Mouse (Mus musculus) cerebellum, adult 2 months (tissue): ENCODE measurements around the gene Trim65. TPM values are rescaled to one million over a fixed set of nuclear protein-coding genes. Genes with fewer than 3 reads are reported as not detected.
"Not testable (repeated sequence)": the region's sequence is repeated elsewhere in the genome, so short reads cannot be mapped to it uniquely, and the experiment has no call there.

Experiments used
- DNase-seq, 2 experiments: peaks; one replicate each; pipeline ENCODE4 v3.0.0; 2021
- H3K27ac ChIP-seq: fragments of 200-500 bp; 2 replicates; pipeline ENCODE4 v1.5.1; 2012; ENCODE audit warnings: low read length, control low read depth, inconsistent platforms; ENCODE audit not compliant: insufficient read depth
- H3K27me3 ChIP-seq: fragments of 200-500 bp; 2 replicates; pipeline ENCODE4 v1.6.1; 2012; ENCODE audit warnings: inconsistent platforms, mild to moderate bottlenecking, low read length, moderate library complexity; ENCODE audit not compliant: control insufficient read depth, insufficient read depth
- H3K4me1 ChIP-seq: fragments of 200-500 bp; 2 replicates; pipeline ENCODE4 v1.6.1; 2011; ENCODE audit warnings: low read length; ENCODE audit not compliant: control insufficient read depth, insufficient read depth
- H3K4me3 ChIP-seq: fragments of 200-500 bp; replicated peaks from 2 replicates; pipeline ENCODE3; 2011; ENCODE audit warnings: mild to moderate bottlenecking, low read depth, low read length, control low read depth; ENCODE audit not compliant: insufficient read depth
- CTCF ChIP-seq: fragments of 200-500 bp; IDR thresholded peaks from 2 replicates; pipeline ENCODE4 v1.5.1; 2011; ENCODE audit warnings: low read depth, mild to moderate bottlenecking, control low read depth, low read length, moderate library complexity, borderline replicate concordance; ENCODE audit not compliant: insufficient read depth
- POLR2A ChIP-seq: fragments of 200-500 bp; IDR thresholded peaks from 2 replicates; pipeline ENCODE4 v1.6.1; 2011; ENCODE audit warnings: low read length, control low read depth, borderline replicate concordance; ENCODE audit not compliant: insufficient read depth
- WGBS: fragments of 180-500 bp; shearing (Covaris S2); methylation state at CpG from one replicate; pipeline ENCODE4 v1.1.7; 2018; 5-methylcytosine and 5-hydroxymethylcytosine counted together
- polyA plus RNA-seq: library from polyadenylated mRNA; depleted of rRNA; stranded (reverse); fragments of >200 nt; gene quantifications from 2 replicates; pipeline ENCODE4 v1.2.3, GENCODE M21; 2012

Trim65 gene
- polyA plus RNA-seq, 1 experiment, result 7.9 TPM

GRCm38 (mm10) chr11:116098711-116099460 is 32.0 kb downstream of the Trim65 start:
- no peaks in the 10 kb centered on the region for H3K4me1 ChIP-seq
- 76% methylated on average over 14 of the region's 14 CpGs for WGBS
- TF ChIP-seq CTCF (no peak), POLR2A (no peak)
- DNase-seq, result no peak
- no peak overlapping the region for H3K4me3 ChIP-seq
- H3K27ac ChIP-seq, result no peak overlapping the region
- H3K27me3 ChIP-seq, result no peaks in the 10 kb centered on the region; the same call in 1 of the 2 replicates

GRCm38 (mm10) chr11:116096213-116097108 is 34.5 kb downstream of the Trim65 start:
- Histone ChIP-seq H3K27me3 (no peaks in the 10 kb centered on the region), H3K4me1 (no peaks in the 10 kb centered on the region), H3K27ac (no peak overlapping the region), H3K4me3 (no peak overlapping the region)
- 89% methylated on average over 5 of the region's 5 CpGs for WGBS
- TF ChIP-seq CTCF, result peak; percentile 27; the same call in 1 of the 2 replicates
- no peak for TF ChIP-seq POLR2A
- no peak for DNase-seq

DNA sequence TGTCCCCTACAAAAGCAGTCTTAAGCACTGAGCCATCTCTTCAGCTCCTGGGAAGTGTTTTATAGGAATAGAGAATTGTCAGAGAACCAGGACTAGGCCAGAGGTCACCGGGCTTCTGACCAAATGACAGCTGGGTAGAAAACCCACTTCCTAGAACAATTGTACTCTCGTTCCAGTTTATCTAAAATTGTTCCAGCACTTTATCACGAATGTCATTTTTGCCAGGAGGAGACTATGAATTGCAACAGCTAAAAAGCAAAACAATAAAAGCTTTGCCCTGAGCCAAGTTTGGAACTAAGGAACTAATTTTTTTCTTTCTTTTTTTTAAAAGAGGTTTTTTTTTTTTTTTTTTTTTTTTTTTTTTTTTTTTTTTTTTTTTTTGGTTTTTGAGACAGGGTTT is 35.4 kb downstream of the Trim65 start:
- DNase-seq, result no peak
- no peak for TF ChIP-seq CTCF
- TF ChIP-seq POLR2A, result no peak
- Histone ChIP-seq H3K27me3 (no peaks in the 10 kb centered on the region), H3K4me1 (no peaks in the 10 kb centered on the region), H3K4me3 (no peak overlapping the region), H3K27ac (no peak overlapping the region)
- 64% methylated on average over 3 of the region's 3 CpGs for WGBS

DNA sequence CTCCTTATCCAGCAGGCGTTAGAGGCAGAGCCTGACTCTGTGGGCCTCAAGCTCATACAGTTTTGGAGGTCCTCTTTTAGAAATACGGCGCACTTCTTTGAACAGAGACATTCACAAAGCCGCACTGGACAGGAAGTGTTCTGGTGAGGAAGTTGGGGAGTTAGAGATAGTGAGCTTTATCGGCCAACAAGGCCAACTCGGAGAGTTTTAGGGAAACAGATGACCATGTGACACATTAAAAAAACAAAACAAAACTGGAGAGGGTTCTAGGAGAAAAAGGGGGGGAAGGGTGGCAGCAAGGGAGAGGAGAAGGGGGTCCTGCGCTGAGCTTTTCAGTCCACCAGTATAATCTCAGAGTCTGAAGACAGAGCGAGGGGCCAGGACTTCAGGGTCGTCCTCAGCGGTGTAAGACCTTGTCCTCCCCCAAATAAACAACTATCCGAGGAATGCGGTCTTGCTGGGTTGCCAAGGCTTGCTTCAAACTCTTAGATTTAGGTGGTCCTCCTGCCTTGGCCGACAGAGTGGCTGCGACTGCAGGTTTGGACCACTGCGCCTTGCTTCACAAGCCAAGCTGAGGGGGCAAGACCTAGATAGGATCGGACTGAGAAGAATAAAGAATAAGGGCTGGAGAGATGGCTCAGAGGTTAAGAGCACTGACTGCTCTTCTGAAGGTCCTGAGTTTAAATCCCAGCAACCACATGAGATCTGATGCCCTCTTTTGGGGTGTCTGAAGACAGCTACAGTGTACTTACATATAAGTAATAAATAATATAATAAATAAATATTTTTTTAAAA is 37.0 kb downstream of the Trim65 start:
- WGBS, result 73% methylated on average over 16 of the region's 16 CpGs
- no peak for DNase-seq
- H3K27ac ChIP-seq, result no peak overlapping the region
- H3K27me3 ChIP-seq, result no peaks in the 10 kb centered on the region
- no peak for TF ChIP-seq POLR2A
- no peak for TF ChIP-seq CTCF
- H3K4me3 ChIP-seq, result no peak overlapping the region
- no peaks in the 10 kb centered on the region for H3K4me1 ChIP-seq

DNA sequence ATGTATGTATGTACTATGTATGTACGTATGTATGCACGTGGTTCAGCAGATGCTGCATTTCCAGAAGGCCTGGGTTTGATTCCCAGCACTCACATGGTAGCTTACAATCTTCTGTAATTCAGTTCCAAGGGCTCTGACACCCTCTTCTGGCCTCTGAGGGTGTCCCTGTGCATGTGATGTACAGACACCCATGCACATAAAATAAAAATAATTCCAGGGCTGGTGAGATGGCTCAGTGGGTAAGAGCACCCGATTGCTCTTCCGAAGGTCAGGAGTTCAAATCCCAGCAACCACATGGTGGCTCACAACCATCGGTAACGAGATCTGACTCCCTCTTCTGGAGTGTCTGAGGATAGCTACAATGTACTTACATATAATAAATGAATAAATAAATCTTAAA is 38.0 kb downstream of the Trim65 start:
- H3K27ac ChIP-seq, H3K4me1 ChIP-seq, DNase-seq, H3K4me3 ChIP-seq, H3K27me3 ChIP-seq: not testable (repeated sequence)
- 90% methylated on average over 6 of the region's 6 CpGs for WGBS

- no peaks in the 10 kb centered on the region; the same call in 1 of the 2 replicates for H3K4me1 ChIP-seq
- H3K4me3 ChIP-seq, result no peak overlapping the region
- no peak for DNase-seq
- H3K27me3 ChIP-seq, result no peaks in the 10 kb centered on the region
- no peak overlapping the region for H3K27ac ChIP-seq
- TF ChIP-seq POLR2A (no peak), CTCF (no peak)
- WGBS, result 82% methylated on average over 6 of the region's 6 CpGs
Measured at GRCm38 (mm10) chr11:116091591-116091990, 39.3 kb downstream of the Trim65 start.

DNA sequence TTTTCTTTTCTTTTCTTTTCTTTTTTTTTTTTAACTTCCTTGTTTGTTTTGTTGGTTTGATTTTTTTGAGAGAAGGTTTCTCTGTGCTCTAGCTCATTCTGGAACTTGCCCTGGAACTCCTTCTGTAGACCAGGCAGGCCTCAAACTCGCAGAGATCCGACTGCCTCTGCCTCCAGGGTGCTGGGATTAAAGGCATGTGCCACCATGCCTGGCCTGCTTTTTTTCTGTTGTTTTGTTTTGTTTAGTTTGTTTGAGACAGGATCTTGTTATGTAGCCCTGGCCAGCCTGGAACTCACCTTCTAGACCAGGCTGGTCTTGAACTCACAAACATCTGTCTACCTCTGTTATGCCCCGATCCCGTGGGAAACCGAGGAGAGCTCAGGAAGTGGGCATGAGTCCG is 41.4 kb downstream of the Trim65 start:
- 88% methylated on average over 6 of the region's 6 CpGs for WGBS
- Histone ChIP-seq H3K4me3 (no peak overlapping the region), H3K27ac (no peak overlapping the region), H3K4me1 (peaks cover 5% of the 10 kb centered on the region), H3K27me3 (no peaks in the 10 kb centered on the region)
- no peak for DNase-seq
- TF ChIP-seq POLR2A (no peak), CTCF (no peak)
